Mouse (Mus musculus) thymus, postnatal 25 days (tissue): ENCODE data around the gene Atp8b4.

ENCODE experiments used
- DNase-seq: peaks from one replicate; pipeline ENCODE4 v3.0.0; 2022

The Atp8b4 gene

DNA sequence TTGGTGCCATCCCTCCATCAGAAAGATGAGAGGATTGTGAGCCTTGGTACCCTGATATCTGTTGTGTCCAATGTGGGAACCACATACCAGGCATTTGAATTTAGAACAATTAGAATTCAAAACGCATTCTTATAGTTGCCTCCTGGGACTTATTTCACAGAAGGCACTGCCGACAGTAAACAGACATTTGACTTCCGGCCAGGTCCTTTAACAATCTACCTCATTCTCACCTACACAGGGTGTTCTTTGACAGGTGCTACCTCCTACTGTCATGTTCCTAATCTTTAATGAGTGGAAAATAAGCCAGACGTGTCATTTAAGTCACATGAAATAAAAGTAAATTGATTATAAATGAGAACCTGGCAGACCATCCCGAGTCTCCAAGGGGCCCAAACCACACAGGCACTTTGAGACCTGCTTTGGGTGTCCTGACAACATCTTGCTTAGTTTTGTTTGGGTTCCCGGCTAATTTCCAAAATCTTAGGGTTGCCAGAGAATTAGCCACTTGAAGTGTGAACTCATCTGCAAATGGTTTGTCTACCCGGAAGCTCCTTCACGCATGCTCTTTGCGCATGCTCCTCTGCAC is 67.9 kb downstream of the Atp8b4 start:
- no peak for DNase-seq

DNA sequence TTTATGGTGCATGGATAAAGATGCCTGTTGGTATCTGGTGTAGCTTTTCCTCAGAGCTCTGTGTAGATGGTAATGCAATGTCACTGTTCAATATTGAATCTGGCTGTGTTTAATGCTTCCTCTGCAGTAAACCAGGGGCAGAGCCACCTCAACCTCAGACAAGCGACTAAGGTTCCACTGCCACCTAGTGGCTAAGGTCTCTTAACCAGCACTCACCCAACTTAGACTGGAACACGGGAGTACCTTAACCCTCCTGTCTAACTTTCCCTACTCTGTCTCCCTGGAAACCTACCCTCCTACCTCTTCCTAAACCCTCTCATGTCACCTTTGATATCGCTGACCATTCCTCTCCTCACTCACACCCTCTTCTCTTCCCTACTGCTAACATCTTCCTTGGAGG is 71.2 kb downstream of the Atp8b4 start:
- peak; percentile 46 for DNase-seq

DNA sequence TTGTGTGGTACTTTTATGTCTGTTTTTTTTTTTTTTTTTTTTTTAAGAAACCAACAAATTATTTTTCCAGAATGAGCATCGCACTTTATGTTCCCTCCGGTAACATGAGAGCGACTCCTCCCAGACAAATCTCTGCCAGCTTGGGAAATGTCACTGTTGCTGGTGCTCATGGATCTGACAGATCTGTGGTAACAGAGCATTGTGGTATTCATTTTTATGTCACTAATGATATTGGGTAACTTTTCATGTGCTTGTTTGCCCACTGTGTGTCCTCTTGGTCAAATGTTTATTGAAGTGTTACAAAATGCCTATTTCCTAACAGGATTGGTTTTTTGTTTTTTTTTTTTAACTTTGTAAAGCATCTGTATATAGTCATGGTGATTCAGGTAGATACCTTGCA is 75.3 kb downstream of the Atp8b4 start:
- DNase-seq, result no peak

DNA sequence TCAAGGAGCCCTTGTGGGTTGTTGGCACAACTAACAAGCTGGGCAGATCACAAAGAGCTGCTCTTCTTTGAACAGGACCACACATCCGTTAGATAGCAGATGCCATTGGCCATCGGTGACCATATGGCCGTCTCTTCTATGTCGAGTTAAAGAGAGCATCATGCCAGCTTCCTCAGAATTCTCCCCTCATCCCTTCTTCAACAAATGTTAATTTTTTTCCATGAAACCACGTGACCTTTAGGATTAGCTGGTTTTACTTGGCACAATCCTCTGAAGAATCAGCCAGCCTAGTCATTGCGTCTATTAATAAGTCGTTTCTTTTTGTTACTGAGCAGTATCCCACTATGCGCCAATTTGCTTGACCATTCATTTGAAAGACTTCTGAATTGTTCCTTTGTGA is 75.8 kb downstream of the Atp8b4 start:
- DNase-seq, result no peak

DNA sequence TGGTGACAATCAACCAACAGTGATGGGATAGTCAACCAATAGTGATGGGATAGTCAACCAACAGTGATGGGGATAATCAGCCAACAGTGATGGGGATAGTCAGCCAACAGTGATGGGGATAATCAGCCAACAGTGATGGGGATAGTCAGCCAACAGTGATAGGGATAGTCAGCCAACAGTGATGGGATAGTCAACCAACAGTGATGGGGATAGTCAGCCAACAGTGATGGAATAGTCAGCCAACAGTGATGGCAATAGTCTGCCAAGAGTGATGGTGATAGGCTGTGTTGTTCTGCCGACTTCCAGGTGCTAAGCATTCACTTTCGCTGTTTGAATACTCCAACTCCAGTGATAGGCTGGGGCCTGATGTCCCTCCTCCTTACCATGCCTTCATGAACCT is 79.6 kb downstream of the Atp8b4 start:
- no peak for DNase-seq

DNA sequence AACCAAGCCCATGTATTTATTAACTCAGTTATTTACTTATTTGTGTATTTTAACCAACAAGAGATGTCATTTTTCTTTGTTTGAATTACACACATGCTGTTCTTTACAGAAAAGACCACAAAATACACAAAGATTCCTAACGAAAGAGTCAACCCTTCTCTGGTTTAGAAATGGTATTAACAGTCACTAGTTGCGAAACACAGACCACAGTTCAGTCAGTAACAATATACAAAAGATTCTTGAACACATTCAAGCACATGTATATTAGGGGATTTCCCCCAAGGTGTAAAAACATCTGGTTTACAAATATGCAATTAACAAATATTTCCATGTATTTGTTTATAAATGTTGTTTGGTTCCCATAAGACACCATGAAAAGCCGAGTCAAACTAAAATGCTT is 81.6 kb downstream of the Atp8b4 start:
- no peak for DNase-seq

DNA sequence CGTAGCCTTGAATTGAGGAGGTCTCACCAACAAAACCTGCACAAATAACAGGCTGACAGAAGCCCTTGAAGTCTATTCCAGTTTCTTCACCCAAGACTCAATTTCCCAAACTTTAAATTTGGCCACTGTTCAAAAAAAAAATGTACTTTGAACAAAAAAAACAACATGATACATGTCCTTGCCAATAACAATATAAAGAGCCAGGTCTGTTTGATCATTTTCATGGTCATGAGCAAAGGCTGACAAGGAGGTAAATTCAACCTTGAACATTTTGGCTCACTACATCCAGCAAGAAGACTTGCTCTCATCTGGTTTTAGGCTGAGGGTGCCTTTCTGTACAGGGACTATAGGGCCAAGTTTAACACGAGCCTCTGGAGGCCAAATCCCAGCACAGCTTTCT is 83.7 kb downstream of the Atp8b4 start:
- no peak for DNase-seq

DNA sequence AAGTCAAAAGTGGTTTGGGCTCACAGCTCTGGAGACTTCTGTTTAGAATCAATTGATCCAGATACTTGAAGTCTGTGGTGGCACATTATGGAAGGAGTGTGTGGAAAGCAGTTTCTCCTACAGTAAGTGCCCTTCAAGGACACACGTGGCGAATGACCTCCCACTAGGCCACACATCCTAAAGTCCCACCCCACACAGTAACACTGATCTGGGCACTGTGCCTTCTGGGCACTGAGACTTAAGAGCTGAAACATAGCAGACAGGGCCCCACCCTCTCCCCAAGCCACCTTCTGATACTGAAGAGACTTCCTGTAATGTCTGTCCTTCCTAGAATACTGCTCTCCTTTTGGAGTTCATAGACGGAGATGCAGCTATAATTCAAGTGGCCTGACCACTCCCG is 84.5 kb downstream of the Atp8b4 start:
- no peak for DNase-seq

DNA sequence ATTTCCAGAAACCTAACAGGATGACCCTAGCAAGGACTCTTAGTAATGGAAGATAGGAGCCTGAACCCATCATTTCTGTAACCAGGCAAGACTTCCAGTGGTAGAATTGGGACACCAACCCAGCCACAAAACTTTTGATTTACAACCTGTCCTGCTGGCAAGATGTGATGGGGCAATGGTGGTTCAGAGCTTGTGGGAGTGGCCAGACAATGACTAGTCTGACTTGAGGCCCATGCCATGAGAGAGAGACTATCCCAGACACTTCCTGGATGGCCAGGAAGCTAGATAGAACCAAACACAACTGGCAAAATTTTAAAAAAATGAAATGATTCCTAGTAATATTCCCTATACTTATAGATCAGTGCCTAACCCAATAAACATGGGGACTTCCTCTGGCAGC is 87.7 kb downstream of the Atp8b4 start:
- no peak for DNase-seq

DNA sequence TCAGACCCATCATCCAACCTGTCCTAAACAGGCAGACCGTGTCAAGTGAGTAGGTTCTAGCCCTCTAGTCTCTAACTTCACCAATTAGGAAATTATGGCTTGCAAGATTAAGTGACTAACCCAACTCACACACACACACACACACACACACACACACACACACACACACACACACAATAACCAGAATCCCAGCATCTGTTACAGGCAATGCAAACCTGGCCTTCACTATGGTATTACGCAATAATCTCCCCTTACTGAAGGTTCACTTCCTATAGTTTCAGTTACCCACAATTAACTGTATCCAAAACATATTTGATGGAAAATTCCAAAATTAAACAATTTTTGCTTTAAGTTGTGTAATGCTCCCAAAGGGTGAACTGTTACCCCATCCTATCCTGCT is 101.0 kb downstream of the Atp8b4 start:
- no peak for DNase-seq

DNA sequence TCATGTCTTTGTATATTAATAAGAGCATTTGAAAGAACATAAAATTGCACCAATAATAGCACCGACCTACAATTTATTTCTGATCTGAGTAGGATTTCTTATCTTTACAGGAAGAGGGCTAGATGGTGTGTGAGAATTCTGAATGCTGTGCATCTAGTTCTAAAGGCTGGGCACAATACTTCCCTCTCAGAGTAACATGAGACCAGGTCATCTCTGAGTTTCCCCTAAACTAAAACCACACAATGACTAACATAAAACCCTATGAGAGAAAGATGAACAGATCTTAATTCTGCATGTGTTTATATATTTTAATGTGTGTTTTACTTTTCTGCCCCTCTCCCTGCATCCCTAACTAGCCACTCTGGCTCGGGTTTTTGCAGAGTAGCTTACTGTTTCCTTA is 101.5 kb downstream of the Atp8b4 start:
- DNase-seq, result no peak

DNA sequence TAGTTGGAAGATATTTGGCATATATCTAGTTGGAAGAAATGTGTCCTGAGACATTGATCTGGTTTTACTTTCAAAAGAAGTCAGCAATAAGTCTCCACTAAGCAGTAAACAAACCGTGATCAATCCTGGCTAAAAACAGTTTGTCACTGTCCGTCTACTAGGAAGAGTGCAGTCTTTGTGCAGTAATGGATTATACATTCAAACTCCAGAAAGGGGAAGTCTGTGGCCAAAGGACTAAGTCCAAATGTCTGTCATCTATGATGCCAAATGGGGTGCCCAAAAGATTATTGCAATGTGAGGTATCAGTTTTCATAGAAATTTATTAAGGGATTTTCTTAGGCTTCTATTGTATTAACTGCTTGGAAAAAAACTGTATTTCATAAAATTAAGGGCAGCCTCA is 102.3 kb downstream of the Atp8b4 start:
- no peak for DNase-seq

DNA sequence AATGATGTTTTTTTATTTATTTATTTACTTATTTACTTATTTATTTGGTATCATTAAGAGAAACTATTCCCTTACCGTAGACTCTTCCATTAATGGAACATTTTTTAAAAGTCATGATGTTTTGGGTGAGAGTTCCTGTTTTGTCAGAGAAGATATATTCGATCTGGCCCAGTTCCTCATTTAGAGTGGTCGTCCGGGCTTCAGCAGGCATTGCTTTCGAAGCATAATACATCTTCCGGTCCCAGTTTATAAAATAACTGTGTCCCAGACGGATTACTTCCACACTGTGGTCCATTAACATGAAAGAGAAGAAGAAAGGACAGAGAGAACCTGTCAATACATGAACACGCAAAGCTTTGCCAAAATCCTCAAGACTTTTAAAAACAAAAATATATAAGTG is 103.0 kb downstream of the Atp8b4 start:
- DNase-seq, result no peak

DNA sequence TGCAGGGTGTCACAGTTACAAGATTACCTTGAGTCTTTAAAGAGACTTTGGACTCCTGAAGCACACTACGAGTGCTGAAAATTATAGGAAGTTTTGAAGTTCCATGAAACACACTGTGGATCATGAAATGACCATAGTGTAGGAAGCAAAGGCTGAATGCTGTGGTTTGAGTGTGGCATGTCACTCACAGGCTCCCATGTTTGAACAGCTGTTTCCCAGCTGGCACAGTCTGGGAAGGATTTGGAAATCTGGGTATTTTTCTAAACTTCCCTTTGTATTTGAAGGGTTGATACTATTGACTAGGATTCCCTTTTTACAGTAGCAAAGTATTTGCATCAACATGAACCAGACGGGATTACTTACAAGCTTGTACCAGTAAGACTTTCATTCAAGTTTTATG is 105.5 kb downstream of the Atp8b4 start:
- DNase-seq, result no peak

DNA sequence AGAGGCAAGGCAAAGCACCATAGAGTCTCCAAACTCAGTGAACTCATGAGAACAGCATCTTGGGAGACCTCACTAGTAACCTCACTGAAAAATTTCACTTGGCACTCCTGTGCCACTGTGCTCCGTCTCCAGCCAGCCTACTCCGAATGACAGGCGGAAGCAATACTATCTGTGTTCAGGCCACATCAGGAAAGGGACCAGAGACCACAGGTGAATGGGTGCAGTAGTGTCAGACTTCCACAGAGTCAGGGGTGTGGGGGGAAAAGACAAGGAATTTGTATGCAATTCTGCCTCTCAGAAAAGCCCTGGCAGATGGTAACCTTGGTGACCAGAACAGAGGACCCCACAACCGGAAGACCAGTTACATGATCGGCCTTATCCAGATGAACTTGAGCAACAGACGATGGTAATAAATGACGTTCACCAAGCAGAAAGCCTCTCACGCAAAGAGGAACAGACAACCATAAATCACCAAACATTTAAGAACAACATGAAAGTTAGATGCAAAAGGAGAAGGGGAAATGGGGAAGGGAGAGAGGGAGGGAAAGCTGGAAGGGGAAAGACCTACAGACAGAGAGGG is 112.9 kb downstream of the Atp8b4 start:
- DNase-seq, result no peak

DNA sequence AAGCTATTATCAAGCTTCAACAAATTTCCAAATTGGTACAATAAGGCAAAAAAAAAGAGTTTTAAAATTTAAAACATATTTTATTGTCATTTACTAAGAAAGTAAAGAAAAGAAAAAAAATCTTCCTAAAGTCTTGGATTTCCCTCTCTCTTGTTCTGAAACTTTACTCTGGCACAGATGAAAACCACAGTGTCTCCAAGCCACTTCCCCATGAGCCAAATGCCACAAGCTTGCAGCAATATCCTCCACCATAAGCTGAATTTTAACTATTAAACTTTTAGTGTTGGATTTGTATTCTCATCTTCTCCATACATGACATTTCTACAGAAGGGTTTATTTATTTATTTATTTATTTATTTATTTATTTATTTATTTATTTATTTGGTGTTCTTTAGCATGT is 114.4 kb downstream of the Atp8b4 start:
- DNase-seq, result no peak

DNA sequence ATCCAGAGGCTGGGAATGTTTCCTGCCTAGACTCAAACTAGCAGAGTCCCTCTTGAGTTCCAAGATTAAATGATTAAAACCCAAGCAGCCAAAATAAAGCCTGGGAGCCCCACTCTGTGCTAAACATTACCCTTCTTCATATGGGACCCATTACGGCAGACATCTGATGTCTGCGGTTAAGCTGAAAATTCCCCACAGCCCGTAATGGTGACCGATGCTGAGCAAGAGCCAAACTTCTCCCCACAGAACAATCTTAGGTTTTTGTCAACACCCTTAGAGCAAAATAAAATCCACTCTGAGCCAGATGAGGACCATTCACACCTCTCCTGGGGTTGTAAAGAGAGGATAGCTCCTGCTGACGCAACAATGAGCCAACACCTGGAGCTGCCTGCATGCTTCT is 120.2 kb downstream of the Atp8b4 start:
- no peak for DNase-seq

DNA sequence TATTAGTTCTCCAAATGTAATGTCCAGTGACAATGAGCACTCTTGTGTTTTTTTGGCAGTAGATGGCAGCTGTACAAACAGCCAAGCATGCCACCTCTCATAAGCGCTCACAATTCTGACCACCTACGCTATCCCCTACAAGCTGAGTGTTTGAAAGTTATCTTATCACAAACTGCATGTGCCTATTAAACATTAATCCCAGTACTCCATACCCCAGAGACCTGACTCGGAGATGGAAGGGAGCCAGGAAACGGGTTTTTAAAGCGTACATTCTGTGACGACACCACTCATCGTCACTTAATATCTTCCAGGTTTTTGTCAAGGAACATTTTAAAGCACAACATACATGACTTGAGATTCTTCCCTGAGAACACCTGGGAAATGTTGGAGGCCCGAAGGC is 128.8 kb downstream of the Atp8b4 start:
- no peak for DNase-seq

DNA sequence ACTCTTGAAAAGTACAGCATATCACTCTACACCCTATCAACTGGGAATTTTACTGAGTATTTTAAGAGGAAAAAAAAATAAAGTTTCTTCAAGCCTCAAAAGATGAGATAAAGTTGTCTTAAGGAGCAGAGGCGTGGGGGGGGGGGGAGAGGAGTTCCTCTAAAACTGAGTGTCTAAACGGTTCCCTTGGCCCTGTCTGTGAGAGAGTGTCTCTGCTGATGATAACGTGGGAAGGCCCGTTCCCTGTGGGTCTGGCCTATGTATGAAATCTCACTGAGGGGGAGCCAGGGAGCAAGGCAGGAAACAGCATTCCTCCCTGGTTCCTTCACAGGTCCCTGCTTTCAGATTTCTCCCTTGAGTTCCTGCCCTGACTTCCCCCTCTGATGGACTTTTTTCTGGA is 130.7 kb downstream of the Atp8b4 start:
- DNase-seq, result no peak

DNA sequence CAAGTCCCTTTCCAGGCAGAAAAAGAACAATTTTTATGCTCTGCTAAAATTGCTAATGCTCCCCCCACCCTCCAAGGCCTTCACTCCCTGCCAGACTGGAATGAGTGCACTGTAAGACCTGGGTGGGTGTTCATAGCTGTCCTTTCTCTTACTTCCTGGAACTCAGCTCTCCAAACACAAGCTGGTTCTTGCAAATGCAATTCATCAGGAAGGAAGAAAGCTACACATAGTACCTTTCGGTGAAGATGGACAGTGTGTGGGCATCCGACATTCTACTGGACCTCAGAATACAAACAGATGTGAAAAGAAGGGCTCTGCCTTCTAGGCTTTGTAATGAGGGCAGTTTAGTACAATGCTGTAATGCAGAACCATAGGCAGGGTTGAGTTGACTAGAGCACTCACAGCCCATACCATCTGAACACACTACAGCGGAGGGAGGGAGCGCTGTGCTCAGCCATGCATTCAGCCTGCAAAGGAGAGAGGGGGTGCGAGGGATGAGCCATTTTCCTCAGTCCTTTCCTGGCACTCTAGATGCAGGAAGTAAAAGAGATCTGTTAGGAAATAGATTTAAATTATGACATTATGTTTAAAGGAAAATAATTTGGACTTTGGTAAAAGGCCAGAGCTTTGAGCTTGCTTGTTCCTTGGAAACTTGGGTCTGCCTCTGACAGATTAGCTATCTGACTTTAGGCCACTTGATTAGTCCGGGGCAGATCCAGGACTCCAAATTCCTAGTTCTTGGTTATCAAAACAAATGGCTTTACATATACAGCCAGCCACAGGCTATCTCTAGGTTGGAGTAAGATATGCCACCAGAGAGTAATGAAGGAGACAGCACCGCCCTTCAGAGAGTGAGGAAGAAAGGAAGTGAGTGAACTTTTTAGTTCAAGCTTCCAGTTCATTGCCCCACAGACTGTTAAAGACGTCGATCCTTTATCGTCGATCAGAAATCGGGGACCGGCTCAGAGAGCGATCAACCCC is 136.4 kb downstream of the Atp8b4 start:
- no peak for DNase-seq

DNA sequence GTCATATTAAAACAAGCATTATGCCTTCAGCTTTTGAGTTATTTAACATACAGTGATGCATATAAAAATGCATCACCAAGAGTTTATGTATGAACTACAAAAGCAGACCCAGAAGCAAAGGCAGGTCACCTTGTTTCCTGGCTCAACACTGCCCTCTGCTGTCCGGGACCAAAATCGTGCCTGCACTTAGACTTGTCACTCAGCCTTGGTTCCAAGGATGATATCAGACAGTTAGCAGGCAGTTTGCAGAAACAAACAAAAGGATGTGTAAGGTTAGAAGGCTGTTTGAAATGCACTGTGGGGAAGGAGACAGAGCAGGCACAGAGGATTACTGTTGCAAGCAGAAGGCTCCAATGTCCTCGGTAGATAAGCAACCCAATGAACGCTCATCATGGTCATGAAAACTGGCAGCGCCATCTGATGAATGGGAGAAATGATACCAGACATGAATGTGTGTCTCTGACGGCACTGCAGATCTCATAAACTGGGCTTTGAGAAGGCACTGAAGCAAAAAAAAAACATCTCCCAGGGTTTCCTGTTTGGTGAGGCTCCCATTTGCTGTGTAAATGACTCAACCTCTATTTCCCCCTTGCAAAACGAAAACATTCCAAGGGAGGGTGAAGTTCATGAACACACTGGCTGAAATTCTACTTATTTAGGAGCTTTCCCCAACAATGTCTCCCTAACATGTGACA is 137.3 kb downstream of the Atp8b4 start:
- peak; percentile 70 for DNase-seq

DNA sequence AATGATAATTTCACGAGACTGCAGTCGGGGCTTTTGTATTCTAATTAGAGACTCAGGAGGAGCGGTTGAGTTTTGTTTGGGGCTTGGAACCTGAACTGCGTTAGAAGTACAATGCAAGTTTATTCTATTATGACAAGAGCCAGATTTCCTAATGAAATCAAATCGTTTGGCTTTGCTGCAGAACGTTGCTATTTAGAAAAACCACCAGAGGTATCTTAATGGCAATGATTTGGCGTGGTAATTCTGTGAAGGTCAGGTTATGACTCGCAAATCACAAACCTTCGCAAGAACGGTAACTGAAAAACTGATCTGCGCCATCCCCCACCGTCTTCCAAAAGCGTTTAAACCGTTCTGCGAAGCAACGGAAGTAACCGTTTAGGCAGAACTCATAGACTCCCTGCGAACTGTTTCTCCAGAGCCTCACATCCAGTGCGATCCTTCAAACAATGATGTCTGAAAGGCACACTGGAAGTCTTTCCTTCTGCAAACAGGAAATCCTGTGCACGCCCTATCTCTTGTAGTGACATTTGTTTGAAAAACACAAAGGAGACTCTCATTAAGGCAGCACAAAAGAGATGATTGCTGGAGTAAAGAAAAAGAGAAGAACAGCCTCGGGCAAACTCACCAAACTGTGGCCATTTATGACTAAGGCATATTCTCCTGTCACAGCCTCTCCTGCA is 139.2 kb downstream of the Atp8b4 start:
- DNase-seq, result no peak

DNA sequence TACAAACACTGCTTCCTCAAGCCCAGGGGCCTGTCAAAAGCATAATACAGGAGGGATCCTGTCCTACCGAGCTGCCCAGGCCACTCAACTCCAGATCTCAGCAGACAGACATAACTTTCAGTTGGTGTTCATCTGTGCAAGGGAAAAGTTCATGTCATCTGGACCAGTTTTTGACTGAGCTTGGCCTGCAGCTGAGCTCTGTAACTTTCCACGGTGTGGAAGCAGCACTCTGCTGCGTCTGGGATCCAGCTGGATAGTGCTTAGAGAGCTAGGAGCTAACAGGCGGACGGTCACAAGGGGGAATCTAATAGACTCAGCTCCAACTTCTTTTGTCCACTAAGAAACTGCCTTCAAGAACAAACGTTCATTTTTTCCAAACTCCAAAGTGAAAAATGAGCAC is 139.8 kb downstream of the Atp8b4 start:
- no peak for DNase-seq
